Mouse (Mus musculus) bone marrow macrophage, adult 2 months (primary cell): ENCODE data around the gene Pld3. TPM values are rescaled to one million over a fixed set of nuclear protein-coding genes. Genes with fewer than 3 reads are reported as not detected.

Experiments used
- H3K27ac ChIP-seq: 2 replicates; pipeline ENCODE4 v1.5.1; 2012; ENCODE audit warnings: low read depth, low read length; ENCODE audit not compliant: insufficient read depth
- H3K4me1 ChIP-seq: 2 replicates; pipeline ENCODE4 v1.6.1; 2012; ENCODE audit warnings: low read length; ENCODE audit not compliant: control insufficient read depth, insufficient read depth
- H3K4me3 ChIP-seq: 2 replicates; pipeline ENCODE4 v1.5.1; 2012; ENCODE audit warnings: mild to moderate bottlenecking, low read length, moderate library complexity; ENCODE audit not compliant: insufficient read depth
- CTCF ChIP-seq: IDR thresholded peaks from 2 replicates; pipeline ENCODE4 v1.5.1; 2012; ENCODE audit warnings: low read depth, mild to moderate bottlenecking, low read length, moderate library complexity
- POLR2A ChIP-seq: IDR thresholded peaks from 2 replicates; pipeline ENCODE4 v1.6.1; 2012; ENCODE audit warnings: mild to moderate bottlenecking, low read depth, low read length, borderline replicate concordance
- polyA plus RNA-seq: library from polyadenylated mRNA; stranded (reverse); fragments of >200 nt; gene quantifications from 2 replicates; pipeline ENCODE4 v1.2.4, GENCODE M21; 2012; ENCODE audit not compliant: missing spikeins, insufficient read depth, insufficient read length

The Pld3 gene
- polyA plus RNA-seq, 1 experiment = 397 TPM

- H3K4me1 ChIP-seq = peaks cover 47% of the 10 kb centered on the region
- no peak for TF ChIP-seq CTCF
- no peak for TF ChIP-seq POLR2A
- H3K27ac ChIP-seq = peak overlapping the region; percentile 88
- peak overlapping the region; percentile 54 for H3K4me3 ChIP-seq
Observed at GRCm38 (mm10) chr7:27490227-27490542, 62.8 kb downstream of the Pld3 start.

GRCm38 (mm10) chr7:27489270-27489869 is 63.6 kb downstream of the Pld3 start:
- no peak for TF ChIP-seq CTCF
- no peak for TF ChIP-seq POLR2A
- no peak overlapping the region for H3K27ac ChIP-seq
- H3K4me3 ChIP-seq = no peak overlapping the region
- H3K4me1 ChIP-seq = peaks cover 47% of the 10 kb centered on the region

- H3K27ac ChIP-seq = peak overlapping the region; percentile 85
- H3K4me3 ChIP-seq = peak overlapping the region; percentile 74
- peaks cover 41% of the 10 kb centered on the region for H3K4me1 ChIP-seq
- TF ChIP-seq CTCF = no peak
- no peak for TF ChIP-seq POLR2A
Observed at GRCm38 (mm10) chr7:27487740-27488268, 65.2 kb downstream of the Pld3 start.

- Histone ChIP-seq H3K4me3 (peak within 1 kb of the TSS; percentile 74), H3K4me1 (peaks cover 43% of the 10 kb centered on the region), H3K27ac (peak within 1 kb of the TSS; percentile 85)
- peak; percentile 73 for TF ChIP-seq CTCF
- TF ChIP-seq POLR2A = peak; percentile 90
Observed at GRCm38 (mm10) chr7:27486770-27487697, 66.0 kb downstream of the Pld3 start, which contains the start of gene Sertad1. TSS of gene Sertad1 (plus strand) at chr7:27486910.

- H3K4me1 ChIP-seq = peaks cover 42% of the 10 kb centered on the region
- peak overlapping the region; percentile 68 for H3K27ac ChIP-seq
- TF ChIP-seq CTCF (no peak), POLR2A (no peak)
- peak overlapping the region; percentile 74 for H3K4me3 ChIP-seq
Observed at GRCm38 (mm10) chr7:27486102-27486769, 66.8 kb downstream of the Pld3 start.

- no peak overlapping the region for H3K27ac ChIP-seq
- TF ChIP-seq POLR2A (no peak), CTCF (no peak)
- peaks cover 34% of the 10 kb centered on the region for H3K4me1 ChIP-seq
- H3K4me3 ChIP-seq = no peak overlapping the region
Observed at GRCm38 (mm10) chr7:27483860-27484259, 69.2 kb downstream of the Pld3 start.

Other genes with a start within 250 kb of the Pld3 start
- gene Ltbp4, start 215.5 kb downstream of the Pld3 start, polyA plus RNA-seq = 0.84 TPM in 1 of 2 replicates, not detected in the other
- 51.0 and 60.8 TPM in 2 replicates for gene Shkbp1, start 197.2 kb downstream of the Pld3 start, polyA plus RNA-seq
- gene Gm20479, start 195.8 kb downstream of the Pld3 start, polyA plus RNA-seq = 10.4 TPM in 1 of 2 replicates, not detected in the other
- gene Sptbn4, start 105.5 kb downstream of the Pld3 start, polyA plus RNA-seq = 0.48 and 0.73 TPM in 2 replicates
- 473 and 496 TPM in 2 replicates for gene Blvrb, start 105.2 kb downstream of the Pld3 start, polyA plus RNA-seq
- gene Sertad3, start 79.5 kb downstream of the Pld3 start, polyA plus RNA-seq = 19.5 and 20.9 TPM in 2 replicates
- 22.1 and 24.7 TPM in 2 replicates for gene Sertad1, start 66.3 kb downstream of the Pld3 start, polyA plus RNA-seq
- 0.57 and 0.68 TPM in 2 replicates for gene Prx, start 53.9 kb downstream of the Pld3 start, polyA plus RNA-seq
- gene Hipk4, start 30.0 kb downstream of the Pld3 start, polyA plus RNA-seq = 0.43 TPM in 1 of 2 replicates, not detected in the other
- 53.6 and 59.8 TPM in 2 replicates for gene 2310022A10Rik, start within 50 bp of the Pld3 start, polyA plus RNA-seq
- gene Akt2, start 38.3 kb upstream of the Pld3 start, polyA plus RNA-seq = 67.1 and 83.5 TPM in 2 replicates
- not detected in 2 replicates for gene Ttc9b, start 100.7 kb upstream of the Pld3 start, polyA plus RNA-seq
- gene Map3k10, start 121.4 kb upstream of the Pld3 start, polyA plus RNA-seq = 12.2 and 12.6 TPM in 2 replicates
- 4.8 and 5.6 TPM in 2 replicates for gene Zfp607b, start 136.1 kb upstream of the Pld3 start, polyA plus RNA-seq
- gene Zfp60, start 178.2 kb upstream of the Pld3 start, polyA plus RNA-seq = 8.3 and 8.9 TPM in 2 replicates